Mouse (Mus musculus) embryonic facial prominence, embryonic 15.5 days (tissue): ENCODE data around the gene Casq2. TPM values are rescaled to one million over a fixed set of nuclear protein-coding genes. Genes with fewer than 3 reads are reported as not detected.
A peak's percentile ranks its signal among the peaks of the same experiment; 100 is the strongest.

Source experiments
- ATAC-seq: fragments of 200-750 bp; cut with Nextera tagmentation; 2 replicates; pipeline ENCODE4 v1.8.0; 2017; ENCODE audit warnings: low read depth, moderate TSS enrichment; ENCODE audit not compliant: insufficient number of reproducible peaks, low FRiP score, low TSS enrichment
- H3K27ac ChIP-seq: fragments of 300-500 bp; sonication (generic); replicated peaks from 2 replicates; pipeline ENCODE4 v1.5.1; 2015; ENCODE audit warnings: mild to moderate bottlenecking, inconsistent platforms
- H3K27me3 ChIP-seq: fragments of 300-500 bp; sonication (generic); 2 replicates; pipeline ENCODE4 v1.6.1; 2015; ENCODE audit warnings: inconsistent platforms
- H3K36me3 ChIP-seq: fragments of 300-500 bp; sonication (generic); 2 replicates; pipeline ENCODE4 v1.6.1; 2015; ENCODE audit warnings: mild to moderate bottlenecking, inconsistent platforms
- H3K4me1 ChIP-seq: fragments of 300-500 bp; sonication (generic); 2 replicates; pipeline ENCODE4 v1.6.1; 2015; ENCODE audit warnings: inconsistent platforms
- H3K4me2 ChIP-seq: fragments of 300-500 bp; sonication (generic); replicated peaks from 2 replicates; pipeline ENCODE4 v1.6.1; 2015; ENCODE audit warnings: mild to moderate bottlenecking, inconsistent platforms
- H3K4me3 ChIP-seq: fragments of 300-500 bp; sonication (generic); replicated peaks from 2 replicates; pipeline ENCODE4 v1.5.1; 2015; ENCODE audit warnings: mild to moderate bottlenecking, inconsistent platforms
- H3K9ac ChIP-seq: fragments of 300-500 bp; sonication (generic); 2 replicates; pipeline ENCODE4 v1.6.1; 2015; ENCODE audit warnings: inconsistent platforms
- H3K9me3 ChIP-seq: fragments of 300-500 bp; sonication (generic); replicated peaks from 2 replicates; pipeline ENCODE4 v1.6.1; 2016; ENCODE audit warnings: inconsistent platforms
- WGBS: fragments of 180-500 bp; shearing (Covaris S2); methylation state at CpG from one replicate; pipeline ENCODE4 v1.1.7; 2015; 5-methylcytosine and 5-hydroxymethylcytosine counted together
- polyA plus RNA-seq: library from polyadenylated mRNA; unstranded; fragments of >200 nt; fragmentation: Nextera tagmentation; extraction: Ambion mirVana; gene quantifications from 2 replicates; pipeline ENCODE4 v1.2.1, GENCODE M21; 2015

Casq2 gene
- polyA plus RNA-seq, 1 experiment from 2014 or later, result 77.5 TPM

DNA sequence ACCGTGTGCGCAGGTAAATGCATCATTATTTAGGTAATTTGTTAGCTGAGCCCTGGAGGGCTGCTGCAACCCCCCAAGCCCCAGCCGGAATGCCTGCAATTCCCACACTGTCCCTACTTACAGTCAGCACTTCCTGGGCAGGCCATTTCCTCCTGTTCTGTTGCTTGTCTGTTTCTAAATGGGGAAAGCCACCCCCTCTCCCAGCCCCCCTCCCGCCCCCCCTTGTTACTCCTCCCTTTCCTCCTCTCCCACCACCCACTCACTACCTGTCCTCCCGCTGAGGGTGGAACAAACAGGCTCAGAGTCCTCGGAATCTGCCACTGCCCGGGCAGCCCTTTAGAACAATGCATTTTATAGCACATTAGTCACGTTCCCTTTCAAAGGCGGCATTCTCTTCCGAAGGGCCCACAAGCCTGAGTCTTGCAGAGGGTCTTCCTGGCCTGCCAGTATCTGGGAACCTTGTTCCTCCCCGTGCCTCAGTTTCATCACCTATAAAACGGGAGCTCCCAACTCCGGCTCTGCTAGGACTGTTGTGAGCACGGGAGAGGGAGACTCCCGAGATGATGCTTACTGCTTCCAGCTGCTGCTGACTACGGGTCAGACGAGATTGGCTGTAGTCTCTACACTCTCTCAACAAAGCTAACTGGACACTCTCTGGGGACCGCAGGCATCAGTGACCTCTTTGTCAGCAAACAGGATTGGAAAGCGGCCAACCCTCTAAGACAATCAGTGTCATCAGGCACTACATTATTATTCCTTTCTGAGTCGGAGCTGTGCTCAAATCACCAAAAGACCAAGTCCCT lies 107.5 kb downstream of the Casq2 start:
- 10% methylated on average over 20 of the region's 20 CpGs for WGBS
- ATAC-seq, result peak; percentile 31; the same call in 1 of the 2 replicates
- peak overlapping the region; percentile 86 for H3K27ac ChIP-seq
- H3K36me3 ChIP-seq, result 0 out of 2 replicates have a peak, but pooled peaks cover 10% of the 10 kb centered on the region
- no peaks in the 10 kb centered on the region for H3K9me3 ChIP-seq
- no peak overlapping the region for H3K9ac ChIP-seq
- peak overlapping the region; percentile 33 for H3K4me2 ChIP-seq
- H3K4me3 ChIP-seq, result no peak overlapping the region
- no peaks in the 10 kb centered on the region for H3K27me3 ChIP-seq
- peaks cover 49% of the 10 kb centered on the region for H3K4me1 ChIP-seq

DNA sequence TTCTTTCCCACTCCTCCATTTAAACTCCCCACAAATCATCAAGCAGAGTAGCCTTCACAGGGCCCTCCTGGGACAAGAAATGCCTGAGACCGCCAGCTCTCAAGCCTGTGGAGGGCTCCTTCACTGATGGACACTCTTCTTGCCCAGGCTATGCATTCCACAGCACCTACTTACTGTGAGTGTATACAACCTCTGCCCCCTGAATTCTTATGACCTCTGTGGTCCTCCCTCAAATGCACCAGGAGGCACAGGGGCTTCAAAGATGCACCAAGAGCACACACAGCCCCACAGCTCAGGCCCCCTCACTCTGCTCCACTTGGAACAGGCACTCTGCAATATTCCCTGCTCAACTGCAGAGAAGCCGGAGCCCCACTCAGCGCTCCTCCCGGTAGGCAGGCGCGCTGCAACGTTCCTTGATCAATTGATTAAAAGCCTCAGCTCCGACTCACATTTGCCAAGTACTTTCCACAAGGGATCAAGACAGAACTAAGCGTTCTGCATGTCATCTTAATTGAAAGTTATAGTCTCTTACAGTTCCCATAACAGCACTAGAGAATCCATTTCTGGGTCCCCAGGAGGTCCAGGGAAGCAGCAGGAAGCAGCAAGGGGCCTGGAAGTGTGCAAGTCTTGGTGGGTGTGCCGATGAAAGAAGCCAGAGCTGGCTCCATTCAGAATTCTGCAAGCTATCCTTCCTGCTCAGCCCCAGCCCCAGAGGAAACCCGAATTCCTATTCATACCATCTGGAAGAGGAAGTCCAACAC lies 108.3 kb downstream of the Casq2 start:
- Histone ChIP-seq H3K4me3 (no peak overlapping the region), H3K4me2 (peak overlapping the region; percentile 33), H3K36me3 (0 out of 2 replicates have a peak, but pooled peaks cover 10% of the 10 kb centered on the region), H3K4me1 (peaks cover 50% of the 10 kb centered on the region), H3K9ac (no peak overlapping the region), H3K27me3 (0 out of 2 replicates have a peak, but pooled peaks cover 2% of the 10 kb centered on the region), H3K9me3 (no peaks in the 10 kb centered on the region), H3K27ac (peak overlapping the region; percentile 86)
- 15% methylated on average over 11 of the region's 11 CpGs for WGBS
- ATAC-seq, result peak; percentile 58

DNA sequence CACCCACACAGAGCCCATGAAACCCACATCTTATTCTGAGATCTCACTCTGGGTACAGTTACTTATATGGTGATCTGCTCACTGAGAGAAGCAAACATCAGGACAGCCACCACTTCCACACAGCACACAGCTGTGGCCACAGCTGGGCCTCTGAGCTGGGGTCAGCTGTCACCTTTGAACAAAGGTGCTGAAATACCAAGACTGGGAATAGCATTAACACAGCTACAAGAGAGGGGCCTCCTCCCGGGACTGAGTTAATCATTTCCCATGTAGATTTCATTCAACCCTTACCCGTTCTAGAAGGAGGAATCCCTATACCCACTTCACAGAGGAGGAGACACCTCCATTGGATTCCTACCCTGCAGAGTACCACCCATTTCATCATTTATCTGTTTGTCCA lies 109.5 kb downstream of the Casq2 start:
- no peak overlapping the region for H3K9ac ChIP-seq
- H3K36me3 ChIP-seq, result 0 out of 2 replicates have a peak, but pooled peaks cover 10% of the 10 kb centered on the region
- no peaks in the 10 kb centered on the region for H3K9me3 ChIP-seq
- 64% methylated on average over 2 of the region's 2 CpGs for WGBS
- ATAC-seq, result no peak
- H3K4me2 ChIP-seq, result no peak overlapping the region
- no peak overlapping the region for H3K4me3 ChIP-seq
- peaks cover 55% of the 10 kb centered on the region for H3K4me1 ChIP-seq
- H3K27me3 ChIP-seq, result 0 out of 2 replicates have a peak, but pooled peaks cover 2% of the 10 kb centered on the region
- 0 out of 2 replicates have a peak overlapping the region, but pooled peaks have one; percentile 86 for H3K27ac ChIP-seq

Other genes with a start within 250 kb of the Casq2 start
- gene Mab21l3, start 237.5 kb upstream of the Casq2 start, polyA plus RNA-seq, result 2.6 and 2.7 TPM in 2 replicates
- gene Slc22a15, start 162.0 kb upstream of the Casq2 start, polyA plus RNA-seq, result 6.5 and 7.2 TPM in 2 replicates
- 4.4 and 5.8 TPM in 2 replicates for gene Nhlh2, start 76.3 kb upstream of the Casq2 start, polyA plus RNA-seq
- gene Vangl1, start 118.3 kb downstream of the Casq2 start, polyA plus RNA-seq, result 19.2 and 23.1 TPM in 2 replicates